Mouse (Mus musculus) olfactory bulb, adult 2 months (tissue): ENCODE results near the gene Mov10l1. TPM values are rescaled to one million over a fixed set of nuclear protein-coding genes. Genes with fewer than 3 reads are reported as not detected.

Experiments
- H3K27ac ChIP-seq: fragments of 200-500 bp; 2 replicates; pipeline ENCODE4 v1.5.1; 2012; ENCODE audit warnings: low read depth, low read length; ENCODE audit not compliant: insufficient read depth
- H3K4me1 ChIP-seq: fragments of 200-500 bp; 2 replicates; pipeline ENCODE4 v1.6.1; 2012; ENCODE audit warnings: low read length; ENCODE audit not compliant: control insufficient read depth, insufficient read depth
- H3K4me3 ChIP-seq: fragments of 200-500 bp; 2 replicates; pipeline ENCODE4 v1.5.1; 2012; ENCODE audit warnings: mild to moderate bottlenecking, low read depth, low read length, moderate library complexity; ENCODE audit not compliant: insufficient read depth
- CTCF ChIP-seq: fragments of 200-500 bp; IDR thresholded peaks from 2 replicates; pipeline ENCODE4 v1.5.1; 2012; ENCODE audit warnings: low read depth, mild to moderate bottlenecking, low read length, moderate library complexity; ENCODE audit not compliant: insufficient read depth
- POLR2A ChIP-seq: fragments of 200-500 bp; IDR thresholded peaks from 2 replicates; pipeline ENCODE4 v1.6.1; 2012; ENCODE audit warnings: mild to moderate bottlenecking, low read depth, low read length, moderate library complexity; ENCODE audit not compliant: insufficient read depth
- WGBS: fragments of 180-500 bp; shearing (Covaris S2); methylation state at CpG from one replicate; pipeline ENCODE4 v1.1.7; 2018; 5-methylcytosine and 5-hydroxymethylcytosine counted together
- polyA plus RNA-seq: library from polyadenylated mRNA; stranded (reverse); fragments of >200 nt; gene quantifications from 2 replicates; pipeline ENCODE4 v1.2.4, GENCODE M21; 2012; ENCODE audit warnings: low replicate concordance; ENCODE audit not compliant: missing spikeins, insufficient read depth, insufficient read length

Gene Mov10l1
- not detected in 2 replicates for polyA plus RNA-seq

- Histone ChIP-seq H3K4me3 (no peak within 1 kb of the TSS), H3K4me1 (peaks cover 8% of the 10 kb centered on the region), H3K27ac (no peak within 1 kb of the TSS)
- TF ChIP-seq POLR2A: no peak
- TF ChIP-seq CTCF: no peak
- WGBS: 96% methylated on average over 31 of the region's 31 CpGs
Observed at GRCm38 (mm10) chr15:88982534-88983079, at the start of gene Mov10l1. Mov10l1 (plus strand) TSS chr15:88982909.

- H3K4me3 ChIP-seq: no peak overlapping the region
- TF ChIP-seq POLR2A (no peak), CTCF (no peak)
- no peak overlapping the region for H3K27ac ChIP-seq
- WGBS: 29% methylated on average over 7 of the region's 7 CpGs
- peaks cover 9% of the 10 kb centered on the region; the same call in 1 of the 2 replicates for H3K4me1 ChIP-seq
Observed at GRCm38 (mm10) chr15:88934141-88934540, 48.6 kb upstream of the Mov10l1 start.

GRCm38 (mm10) chr15:88936619-88937290, 46.0 kb upstream of the Mov10l1 start:
- 33% methylated on average over 6 of the region's 6 CpGs for WGBS

GRCm38 (mm10) chr15:88937291-88937650, 45.4 kb upstream of the Mov10l1 start:
- H3K4me1 ChIP-seq: peaks cover 9% of the 10 kb centered on the region; the same call in 1 of the 2 replicates
- 0 out of 2 replicates have a peak overlapping the region, but pooled peaks have one; percentile 2 for H3K27ac ChIP-seq
- no peak for TF ChIP-seq POLR2A
- no peak for TF ChIP-seq CTCF
- WGBS: 82% methylated on average over 2 of the region's 2 CpGs
- H3K4me3 ChIP-seq: no peak overlapping the region

More at GRCm38 (mm10) chr15:88936619-88937290, 46.0 kb upstream of the Mov10l1 start:
- Histone ChIP-seq H3K27ac (0 out of 2 replicates have a peak overlapping the region, but pooled peaks have one; percentile 2), H3K4me3 (no peak overlapping the region), H3K4me1 (peaks cover 9% of the 10 kb centered on the region; the same call in 1 of the 2 replicates)
- no peak for TF ChIP-seq POLR2A
- TF ChIP-seq CTCF: no peak

- no peak overlapping the region for H3K27ac ChIP-seq
- WGBS: 84% methylated on average over 5 of the region's 5 CpGs
- no peak overlapping the region for H3K4me3 ChIP-seq
- peaks cover 3% of the 10 kb centered on the region; the same call in 1 of the 2 replicates for H3K4me1 ChIP-seq
- TF ChIP-seq POLR2A (no peak), CTCF (no peak)
Observed at GRCm38 (mm10) chr15:88942783-88943182, 39.9 kb upstream of the Mov10l1 start.

- TF ChIP-seq POLR2A (no peak), CTCF (no peak)
- H3K4me1 ChIP-seq: peaks cover 3% of the 10 kb centered on the region; the same call in 1 of the 2 replicates
- 57% methylated on average over 5 of the region's 5 CpGs for WGBS
- H3K27ac ChIP-seq: no peak overlapping the region
- no peak overlapping the region for H3K4me3 ChIP-seq
Observed at GRCm38 (mm10) chr15:88943896-88944551, 38.7 kb upstream of the Mov10l1 start.

GRCm38 (mm10) chr15:88946851-88947250, 35.9 kb upstream of the Mov10l1 start:
- Histone ChIP-seq H3K27ac (no peak overlapping the region), H3K4me1 (peaks cover 3% of the 10 kb centered on the region; the same call in 1 of the 2 replicates), H3K4me3 (no peak overlapping the region)
- 70% methylated on average over 6 of the region's 6 CpGs for WGBS
- TF ChIP-seq POLR2A (no peak), CTCF (no peak)

- H3K27ac ChIP-seq: no peak overlapping the region
- H3K4me3 ChIP-seq: no peak overlapping the region
- H3K4me1 ChIP-seq: peaks cover 10% of the 10 kb centered on the region
- 79% methylated on average over 4 of the region's 4 CpGs for WGBS
- TF ChIP-seq POLR2A: no peak
- TF ChIP-seq CTCF: no peak
Observed at GRCm38 (mm10) chr15:88951246-88951645, 31.5 kb upstream of the Mov10l1 start.
